Mouse (Mus musculus) left cerebral cortex, postnatal 4 days (tissue): ENCODE measurements around the gene Defa26. TPM values are rescaled to one million over a fixed set of nuclear protein-coding genes. Genes with fewer than 3 reads are reported as not detected.
"Not testable (repeated sequence)": the region's sequence is repeated elsewhere in the genome, so short reads cannot be mapped to it uniquely, and the experiment has no call there.

Source experiments
- DNase-seq: peaks from one replicate; pipeline ENCODE4 v3.0.0-alpha.2; 2022
- intact Hi-C: fragments of 180-260 bp; cut with DNase I; formaldehyde crosslinking; loops from one replicate; pipeline ENCODE4 v1.15.1; 2025
- total RNA-seq, 2 experiments: library from RNA; stranded (reverse); gene quantifications; 2 replicates each; pipeline ENCODE4 v1.2.3; 2021

Gene Defa26
- not detected for total RNA-seq

GRCm38 (mm10) chr8:21617883-21618282 is at the start of gene Defa26:
Defa26 (plus strand) TSS chr8:21618183.
- intact Hi-C loops, DNase-seq: not testable (repeated sequence)

GRCm38 (mm10) chr8:21582706-21583105 is 35.3 kb upstream of the Defa26 start, which contains the start of gene Defa28:
Defa28 (plus strand) TSS chr8:21583006.
- intact Hi-C loops, DNase-seq: not testable (repeated sequence)

GRCm38 (mm10) chr8:21594408-21594807 is 23.6 kb upstream of the Defa26 start, which contains the start of gene Gm7861:
Gm7861 (minus strand) TSS chr8:21594508.
- intact Hi-C loops, DNase-seq: not testable (repeated sequence)

GRCm38 (mm10) chr8:21655480-21655879 is 37.5 kb downstream of the Defa26 start, which contains the start of gene Defa17:
Defa17 (plus strand) TSS chr8:21655780.
- DNase-seq, intact Hi-C loops: not testable (repeated sequence)

- DNase-seq, intact Hi-C loops: not testable (repeated sequence)
Measured at GRCm38 (mm10) chr8:21665497-21665896, 47.5 kb downstream of the Defa26 start, which contains the start of gene Defa34. Defa34 (plus strand) TSS chr8:21665797.

Other genes with a start within 250 kb of the Defa26 start
- not detected for gene Defa2, start 239.7 kb upstream of the Defa26 start, total RNA-seq
- not detected for gene Defa33, start 226.4 kb upstream of the Defa26 start, total RNA-seq
- not detected for gene Defa36, start 190.8 kb upstream of the Defa26 start, total RNA-seq
- not detected for gene Gm7849, start 161.6 kb upstream of the Defa26 start, total RNA-seq
- not detected for gene Defa20, start 108.9 kb upstream of the Defa26 start, total RNA-seq
- not detected for gene Defa32, start 89.2 kb upstream of the Defa26 start, total RNA-seq
- gene Defa37, start 52.8 kb upstream of the Defa26 start, total RNA-seq, result not detected
- gene Defa28, start 35.2 kb upstream of the Defa26 start, total RNA-seq, result not detected
- gene Gm7861, start 23.7 kb upstream of the Defa26 start, total RNA-seq, result not detected
- gene Defa17, start 37.6 kb downstream of the Defa26 start, total RNA-seq, result not detected
- not detected for gene Defa34, start 47.6 kb downstream of the Defa26 start, total RNA-seq
- not detected for gene AY761184, start 85.5 kb downstream of the Defa26 start, total RNA-seq
- gene Defa24, start 116.3 kb downstream of the Defa26 start, total RNA-seq, result not detected
- not detected for gene Defb50, start 205.4 kb downstream of the Defa26 start, total RNA-seq
- not detected for gene Defb2, start 221.7 kb downstream of the Defa26 start, total RNA-seq
- gene Defb10, start 240.7 kb downstream of the Defa26 start, total RNA-seq, result not detected